Mouse (Mus musculus) stomach, postnatal 0 days (tissue): Measurements from ENCODE around the gene Reg2.
"Not testable (repeated sequence)": the region's sequence is repeated elsewhere in the genome, so short reads cannot be mapped to it uniquely, and the experiment has no call there.

Experiments
- CTCF ChIP-seq: IDR thresholded peaks from 2 replicates; pipeline ENCODE4 v1.5.1; 2016; ENCODE audit warnings: antibody characterized with exemption, low read depth, mild to moderate bottlenecking, moderate library complexity
- EP300 ChIP-seq: optimal IDR thresholded peaks from 2 replicates; pipeline ENCODE3; 2016; ENCODE audit warnings: antibody characterized with exemption

GRCm38 (mm10) chr6:78422411-78422810 lies 27.0 kb downstream of the Reg2 start, which contains the start of gene Reg1:
- not testable (repeated sequence) for TF ChIP-seq EP300, CTCF
